Mouse (Mus musculus) spleen, postnatal 0 days (tissue): ENCODE measurements around the gene Runx3. TPM values are rescaled to one million over a fixed set of nuclear protein-coding genes. Genes with fewer than 3 reads are reported as not detected.

Experiments used
- polyA plus RNA-seq: library from polyadenylated mRNA; unstranded; fragments of >200 nt; fragmentation: Nextera tagmentation; extraction: Ambion mirVana; gene quantifications from 2 replicates; pipeline ENCODE4 v1.2.1, GENCODE M21; 2015

The Runx3 gene
- 2.6 and 3.1 TPM in 2 replicates for polyA plus RNA-seq

DNA sequence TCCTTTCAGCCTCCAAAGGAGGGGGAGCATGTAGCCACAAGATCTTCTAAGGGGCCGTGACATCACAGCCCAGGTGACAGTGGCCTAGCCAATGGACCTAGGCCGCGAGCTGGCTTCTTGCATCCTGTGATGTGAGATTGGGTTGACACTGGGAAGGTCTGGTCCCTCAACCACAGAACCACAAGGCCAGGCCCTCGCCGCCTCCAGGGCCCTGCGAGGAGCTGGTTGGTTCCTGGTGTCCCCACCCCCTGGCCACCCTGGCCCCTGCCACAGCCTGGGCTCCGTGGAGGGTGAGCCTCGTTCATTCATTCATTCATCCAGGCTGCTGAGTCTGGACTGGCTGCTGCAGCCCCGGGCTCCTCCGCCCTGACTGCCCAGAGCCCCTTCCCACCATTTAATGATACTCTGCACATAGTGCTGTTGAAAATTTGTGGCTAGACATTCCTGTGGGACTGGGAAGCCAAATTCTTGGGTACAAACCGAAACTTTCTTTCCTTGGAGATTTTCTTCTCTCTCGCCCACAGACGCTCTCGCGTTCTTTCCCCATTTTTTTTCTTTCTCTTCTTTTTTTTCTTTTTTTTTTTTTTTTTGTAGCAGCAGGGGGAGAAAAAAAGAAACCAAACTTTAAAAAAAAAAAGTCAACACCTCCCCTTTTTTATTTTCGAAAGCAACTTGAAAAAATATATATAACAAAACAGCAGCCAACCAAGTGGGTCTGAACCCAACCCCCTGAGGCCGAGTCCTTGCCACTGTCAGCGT lies at the start of gene Runx3:
Gene Runx3 (plus strand): TSS at position 311 of the 759 bp plus-strand sequence.

Other genes starting within 250 kb of the Runx3 start
- gene Tmem50a, start 205.6 kb upstream of the Runx3 start, polyA plus RNA-seq = 161 and 182 TPM in 2 replicates
- gene Rsrp1, start 197.1 kb upstream of the Runx3 start, polyA plus RNA-seq = 409 and 437 TPM in 2 replicates
- gene Syf2, start 189.8 kb upstream of the Runx3 start, polyA plus RNA-seq = 93.2 and 97.2 TPM in 2 replicates
- gene Clic4, start 152.2 kb downstream of the Runx3 start, polyA plus RNA-seq = 88.9 and 91.7 TPM in 2 replicates
- 174 and 190 TPM in 2 replicates for gene Srrm1, start 232.7 kb downstream of the Runx3 start, polyA plus RNA-seq